Mouse (Mus musculus) ES-Bruce4 (cell line): ENCODE results near the gene Chd8.

Experiments used
- CTCF ChIP-seq: IDR thresholded peaks from one replicate; pipeline ENCODE4 v1.8.1; 2011; ENCODE audit warnings: low read depth, low read length
- EP300 ChIP-seq: IDR thresholded peaks from 2 replicates; pipeline ENCODE4 v1.6.1; 2011; ENCODE audit warnings: low read depth, low read length; ENCODE audit not compliant: insufficient read depth
- POLR2A ChIP-seq: IDR thresholded peaks from one replicate; pipeline ENCODE4 v1.8.1; 2011; ENCODE audit warnings: low read length; ENCODE audit not compliant: insufficient read depth

DNA sequence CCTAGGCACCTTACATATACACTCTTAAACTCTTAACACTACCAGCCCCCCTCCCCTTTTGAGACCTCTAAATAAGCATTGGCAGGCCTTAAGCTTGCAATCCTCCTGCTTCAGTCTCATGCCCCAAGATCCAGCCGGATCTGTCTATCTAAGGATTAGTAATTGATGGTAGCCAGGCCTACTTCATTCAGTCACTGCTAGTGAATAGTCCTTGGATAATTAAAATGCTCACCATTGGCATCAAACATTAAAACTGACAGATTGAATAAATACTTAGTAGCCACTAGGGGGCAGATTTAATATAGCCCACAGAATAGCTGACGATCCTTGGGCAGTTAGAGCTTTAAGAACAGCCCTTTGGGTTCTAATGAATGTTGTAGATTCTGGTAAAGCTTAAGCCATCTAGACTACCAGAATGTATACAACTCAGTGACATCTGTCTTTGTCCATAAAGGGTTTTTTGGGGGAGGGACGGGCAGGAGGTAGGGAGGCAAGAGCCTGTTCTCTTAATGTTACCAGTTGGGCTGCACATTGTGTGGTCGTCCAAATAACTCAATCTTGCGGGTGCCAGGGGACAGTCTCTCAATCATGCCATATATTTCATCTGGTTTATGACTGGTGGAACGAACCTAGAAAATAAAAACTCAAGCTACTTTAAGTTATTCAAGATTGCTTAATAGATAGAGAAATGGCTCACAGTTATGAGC lies 38.1 kb upstream of the Chd8 start:
- TF ChIP-seq EP300 (no peak), CTCF (no peak), POLR2A (no peak)
